Mouse (Mus musculus): Measurements from ENCODE around the gene Pitx2. TPM values are rescaled to one million over a fixed set of nuclear protein-coding genes. Genes with fewer than 3 reads are reported as not detected.
A peak's percentile ranks its signal among the peaks of the same experiment; 100 is the strongest.

Pitx2 gene
- polyA plus RNA-seq, 1 experiment from 2014 or later = 16.1 TPM

DNA sequence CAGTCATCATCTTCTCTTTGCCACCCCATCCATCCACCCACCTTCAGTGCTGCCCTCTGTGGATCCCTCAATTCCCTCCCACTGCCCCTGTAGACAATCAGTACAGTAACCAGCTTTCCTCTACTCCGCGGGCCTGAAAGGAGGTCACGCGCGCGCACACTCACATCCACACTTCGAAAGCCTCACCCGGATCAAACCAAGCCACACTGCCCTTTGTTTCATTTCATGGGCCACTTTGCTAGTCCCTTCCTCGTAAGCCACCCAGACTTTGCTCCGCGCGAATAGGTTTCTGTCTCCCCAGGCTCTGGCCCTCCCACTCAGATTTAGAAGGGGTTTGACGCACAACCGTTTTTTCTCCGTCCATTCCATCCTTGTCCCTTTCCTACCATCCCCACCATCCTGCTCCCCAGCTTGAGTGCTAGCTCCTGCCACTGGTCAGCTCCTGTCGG is 494 bp upstream of the Pitx2 start:
- DNase-seq (ENCODE audit: low spot score) = no peak
- peak overlapping the region; percentile 31 for H3K4me3 ChIP-seq (ENCODE audit: low read depth, low read length)
- H3K4me2 ChIP-seq (ENCODE audit: low read depth) = peak overlapping the region; percentile 57
- H3K36me3 ChIP-seq (ENCODE audit: control insufficient read depth, insufficient read depth, low read length) = no peaks in the 10 kb centered on the region
- peaks cover 93% of the 10 kb centered on the region for H3K27me3 ChIP-seq (ENCODE audit: control insufficient read depth, insufficient read depth, low read length)
- H3K9ac ChIP-seq (ENCODE audit: low read length) = no peak overlapping the region; the same call in 1 of the 2 replicates
- peaks cover 1% of the 10 kb centered on the region for H3K4me1 ChIP-seq (ENCODE audit: control insufficient read depth, insufficient read depth, low read length)
- no peaks in the 10 kb centered on the region for H3K9me3 ChIP-seq (ENCODE audit: control insufficient read depth, low read length)
- no peak for ATAC-seq (ENCODE audit: insufficient read depth, low FRiP score, low TSS enrichment)
- under 1% methylated on average over 16 of the region's 16 CpGs for WGBS
- no peak overlapping the region for H3K27ac ChIP-seq (ENCODE audit: low read depth, low read length)

DNA sequence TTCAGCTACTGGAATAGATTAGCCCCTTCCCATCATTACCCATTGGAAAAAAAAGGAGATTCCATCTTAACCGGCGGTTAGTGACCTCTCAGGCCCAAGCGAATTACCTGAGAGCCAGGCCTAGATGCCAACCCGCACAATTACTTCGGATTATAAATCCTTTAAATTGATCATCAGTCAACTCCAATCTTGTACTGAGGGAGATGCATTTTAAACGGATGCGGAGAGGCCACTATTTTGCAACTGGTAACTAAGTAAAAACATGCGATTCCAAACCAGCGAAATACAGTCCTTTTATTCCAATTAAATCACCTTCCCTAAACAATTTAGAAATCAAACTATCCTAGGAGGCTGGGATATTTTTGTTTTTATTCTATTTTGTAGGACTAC is 818 bp downstream of the Pitx2 start:
- H3K4me2 ChIP-seq (ENCODE audit: low read depth) = peak overlapping the region; percentile 57; the same call in 1 of the 2 replicates
- WGBS = 1% methylated on average over 9 of the region's 9 CpGs
- ATAC-seq (ENCODE audit: insufficient read depth, low FRiP score, low TSS enrichment) = no peak
- H3K27ac ChIP-seq (ENCODE audit: low read depth, low read length) = no peak overlapping the region
- no peaks in the 10 kb centered on the region for H3K9me3 ChIP-seq (ENCODE audit: control insufficient read depth, low read length)
- H3K27me3 ChIP-seq (ENCODE audit: control insufficient read depth, insufficient read depth, low read length) = peaks cover 93% of the 10 kb centered on the region
- peaks cover 5% of the 10 kb centered on the region for H3K4me1 ChIP-seq (ENCODE audit: control insufficient read depth, insufficient read depth, low read length)
- H3K4me3 ChIP-seq (ENCODE audit: low read depth, low read length) = peak overlapping the region; percentile 31; the same call in 1 of the 2 replicates
- DNase-seq (ENCODE audit: low spot score) = no peak
- no peak overlapping the region for H3K9ac ChIP-seq (ENCODE audit: low read length)
- H3K36me3 ChIP-seq (ENCODE audit: control insufficient read depth, insufficient read depth, low read length) = no peaks in the 10 kb centered on the region

DNA sequence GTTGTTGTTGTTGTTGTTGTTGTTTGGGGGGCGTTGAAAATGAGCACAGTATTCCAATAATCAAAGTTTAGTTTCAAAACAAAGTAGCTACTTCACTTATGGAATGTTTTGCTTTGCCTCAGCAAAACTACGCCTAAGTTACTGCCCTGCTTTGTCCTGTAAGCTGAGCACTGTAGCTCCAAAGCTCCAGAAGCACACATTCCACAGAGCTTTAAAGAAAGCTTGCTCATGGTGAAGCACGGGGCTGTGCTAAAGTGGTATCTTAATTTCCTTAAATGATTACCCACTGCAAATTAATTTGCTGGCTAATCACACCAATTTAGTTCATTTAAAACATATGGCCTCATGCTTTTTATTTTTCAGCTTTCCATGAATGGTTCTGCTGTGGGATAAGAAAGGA is 1.5 kb downstream of the Pitx2 start:
- Histone ChIP-seq H3K4me3 (ENCODE audit: low read depth, low read length) (no peak overlapping the region), H3K4me2 (ENCODE audit: low read depth) (no peak overlapping the region), H3K27me3 (ENCODE audit: control insufficient read depth, insufficient read depth, low read length) (peaks cover 94% of the 10 kb centered on the region), H3K27ac (ENCODE audit: low read depth, low read length) (no peak overlapping the region), H3K9me3 (ENCODE audit: control insufficient read depth, low read length) (no peaks in the 10 kb centered on the region), H3K36me3 (ENCODE audit: control insufficient read depth, insufficient read depth, low read length) (no peaks in the 10 kb centered on the region), H3K9ac (ENCODE audit: low read length) (no peak overlapping the region), H3K4me1 (ENCODE audit: control insufficient read depth, insufficient read depth, low read length) (peaks cover 5% of the 10 kb centered on the region)
- WGBS = 0% methylated on average over 3 of the region's 3 CpGs
- DNase-seq (ENCODE audit: low spot score) = peak; percentile 21
- no peak for ATAC-seq (ENCODE audit: insufficient read depth, low FRiP score, low TSS enrichment)

DNA sequence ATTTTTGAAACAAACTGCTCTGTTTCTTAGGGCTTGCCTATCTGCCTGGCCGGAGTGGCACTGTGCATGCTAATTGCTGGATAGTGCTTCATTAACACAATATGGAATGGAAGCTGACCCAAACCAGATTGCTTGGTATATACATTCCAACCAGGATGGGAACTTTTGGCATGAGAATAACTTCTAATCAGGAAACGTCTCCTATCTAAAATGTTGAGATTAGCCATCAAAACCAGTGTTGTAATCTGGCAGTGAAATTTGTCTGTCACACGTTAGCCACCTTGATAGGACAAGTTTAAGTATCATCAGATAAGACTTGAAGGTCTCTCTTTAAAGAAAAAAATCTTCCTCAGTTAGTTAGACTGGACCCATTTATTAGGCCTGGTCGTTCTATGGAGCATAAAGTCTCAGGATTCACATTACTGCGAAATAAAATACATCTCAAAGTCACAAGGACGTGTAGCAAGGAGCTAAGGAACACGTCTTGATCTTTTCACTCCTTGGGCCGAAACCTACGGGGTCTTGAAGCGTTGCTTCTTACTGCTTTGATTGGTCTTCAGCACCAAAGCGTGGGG is 2.1 kb downstream of the Pitx2 start:
- DNase-seq (ENCODE audit: low spot score) (peak; percentile 19), ATAC-seq (ENCODE audit: insufficient read depth, low FRiP score, low TSS enrichment) (no peak)
- WGBS = 2% methylated on average over 11 of the region's 11 CpGs
- H3K4me3 ChIP-seq (ENCODE audit: low read depth, low read length) = no peak overlapping the region
- H3K27me3 ChIP-seq (ENCODE audit: control insufficient read depth, insufficient read depth, low read length) = peaks cover 92% of the 10 kb centered on the region
- H3K27ac ChIP-seq (ENCODE audit: low read depth, low read length) = no peak overlapping the region
- H3K4me2 ChIP-seq (ENCODE audit: low read depth) = no peak overlapping the region
- H3K36me3 ChIP-seq (ENCODE audit: control insufficient read depth, insufficient read depth, low read length) = no peaks in the 10 kb centered on the region
- H3K9ac ChIP-seq (ENCODE audit: low read length) = no peak overlapping the region
- H3K4me1 ChIP-seq (ENCODE audit: control insufficient read depth, insufficient read depth, low read length) = peaks cover 5% of the 10 kb centered on the region
- H3K9me3 ChIP-seq (ENCODE audit: control insufficient read depth, low read length) = no peaks in the 10 kb centered on the region

DNA sequence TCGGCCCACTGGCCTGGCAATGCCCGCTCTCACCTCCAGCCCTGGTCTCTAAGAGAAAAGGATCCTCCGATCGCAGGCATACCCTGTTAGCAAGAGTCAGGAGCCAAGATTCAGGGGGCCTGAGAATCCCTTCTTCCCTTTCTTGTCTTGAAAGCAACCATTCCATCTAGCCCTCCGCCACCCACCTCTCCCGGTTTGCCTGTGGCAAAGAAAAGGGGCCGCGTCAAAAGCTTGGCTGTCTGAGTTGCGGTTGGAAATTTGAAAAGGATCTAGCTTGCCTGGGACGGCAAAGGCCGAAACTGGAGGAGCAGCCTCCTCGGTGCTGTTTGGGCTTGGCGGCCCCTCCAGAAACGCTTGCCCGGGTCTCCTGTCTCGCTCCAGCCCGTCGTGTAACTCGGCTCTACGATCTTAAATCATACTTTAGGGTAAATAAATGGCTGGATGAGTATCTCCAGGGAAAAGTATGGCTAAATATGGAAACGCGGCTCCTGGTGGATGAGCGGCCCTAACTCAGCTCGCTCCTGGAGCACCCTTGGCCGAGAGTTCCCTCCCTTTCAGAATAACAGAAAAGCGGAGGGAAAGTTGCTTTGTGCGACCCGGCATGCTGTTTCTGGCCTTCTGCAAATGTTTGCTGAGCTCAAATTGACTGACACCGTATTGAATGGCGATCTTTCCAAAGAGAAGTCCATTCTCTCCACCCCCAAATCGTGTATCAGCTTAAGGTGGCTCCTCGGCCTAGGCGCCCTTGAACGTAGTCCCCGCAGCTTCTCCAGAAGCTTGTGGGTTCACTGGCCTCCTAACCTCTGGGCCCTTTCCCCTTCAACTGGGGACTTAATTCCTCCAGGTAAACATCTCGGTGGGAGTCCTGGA is 3.4 kb downstream of the Pitx2 start:
- no peaks in the 10 kb centered on the region for H3K9me3 ChIP-seq (ENCODE audit: control insufficient read depth, low read length)
- H3K4me2 ChIP-seq (ENCODE audit: low read depth) = peak overlapping the region; percentile 12; the same call in 1 of the 2 replicates
- H3K36me3 ChIP-seq (ENCODE audit: control insufficient read depth, insufficient read depth, low read length) = no peaks in the 10 kb centered on the region
- peak; percentile 52 for DNase-seq (ENCODE audit: low spot score)
- peak overlapping the region; percentile 14; the same call in 1 of the 2 replicates for H3K9ac ChIP-seq (ENCODE audit: low read length)
- peaks cover 93% of the 10 kb centered on the region for H3K27me3 ChIP-seq (ENCODE audit: control insufficient read depth, insufficient read depth, low read length)
- H3K4me3 ChIP-seq (ENCODE audit: low read depth, low read length) = peak overlapping the region; percentile 22
- ATAC-seq (ENCODE audit: insufficient read depth, low FRiP score, low TSS enrichment) = no peak
- WGBS = under 1% methylated on average over 36 of the region's 36 CpGs
- no peak overlapping the region for H3K27ac ChIP-seq (ENCODE audit: low read depth, low read length)
- peaks cover 5% of the 10 kb centered on the region for H3K4me1 ChIP-seq (ENCODE audit: control insufficient read depth, insufficient read depth, low read length)

- DNase-seq (ENCODE audit: low spot score) = peak; percentile 62
Measured at GRCm38 (mm10) chr3:129203761-129204440, 4.2 kb downstream of the Pitx2 start.

DNA sequence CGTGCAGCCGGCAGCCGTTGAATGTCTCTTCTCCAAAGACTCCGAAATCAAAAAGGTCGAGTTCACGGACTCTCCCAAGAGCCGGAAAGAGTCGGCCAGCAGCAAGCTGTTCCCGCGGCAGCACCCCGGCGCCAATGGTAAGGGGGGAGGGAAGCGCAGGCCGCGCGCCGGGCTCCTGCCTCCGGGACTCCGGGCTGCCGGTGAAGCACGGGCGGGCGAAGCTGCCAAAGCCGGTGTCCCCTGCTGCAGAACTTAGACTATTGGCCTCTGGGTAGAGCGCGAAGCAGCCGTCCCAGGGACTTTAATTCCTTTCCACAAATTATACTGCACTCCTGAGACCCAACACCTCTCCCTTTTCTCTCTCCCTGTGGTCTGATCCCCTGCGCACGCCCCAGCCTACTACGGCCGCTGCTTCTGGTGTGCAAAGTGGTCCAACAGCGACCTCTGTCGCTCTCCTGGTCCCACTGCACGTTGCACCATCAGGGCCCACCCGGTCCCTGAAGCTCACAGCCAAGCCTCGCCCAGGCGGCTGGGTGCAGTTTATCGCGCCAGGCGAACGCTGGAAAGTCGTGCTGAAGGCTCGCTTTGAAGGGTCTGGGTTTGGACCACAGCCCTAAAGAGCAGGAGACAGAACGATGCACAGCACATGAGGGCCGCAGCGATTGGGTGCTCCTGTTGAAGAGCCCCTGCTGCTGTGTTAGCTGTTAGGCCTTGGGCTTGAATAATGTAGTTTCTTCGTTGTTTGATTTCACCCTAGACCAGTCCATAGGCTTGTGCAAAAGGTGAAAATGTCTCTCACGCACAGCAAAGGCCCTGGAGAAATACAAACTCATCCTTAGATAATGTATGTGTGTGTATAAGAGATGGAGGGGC is 5.0 kb downstream of the Pitx2 start:
- ATAC-seq (ENCODE audit: insufficient read depth, low FRiP score, low TSS enrichment) (peak; percentile 92), DNase-seq (ENCODE audit: low spot score) (peak; percentile 94)
- Histone ChIP-seq H3K4me3 (ENCODE audit: low read depth, low read length) (peak overlapping the region; percentile 39), H3K4me1 (ENCODE audit: control insufficient read depth, insufficient read depth, low read length) (peaks cover 5% of the 10 kb centered on the region; the same call in 1 of the 2 replicates), H3K27ac (ENCODE audit: low read depth, low read length) (no peak overlapping the region), H3K4me2 (ENCODE audit: low read depth) (peak overlapping the region; percentile 75), H3K36me3 (ENCODE audit: control insufficient read depth, insufficient read depth, low read length) (no peaks in the 10 kb centered on the region), H3K9ac (ENCODE audit: low read length) (no peak overlapping the region), H3K27me3 (ENCODE audit: control insufficient read depth, insufficient read depth, low read length) (peaks cover 94% of the 10 kb centered on the region), H3K9me3 (ENCODE audit: control insufficient read depth, low read length) (no peaks in the 10 kb centered on the region)
- WGBS = under 1% methylated on average over 46 of the region's 48 CpGs

More at GRCm38 (mm10) chr3:129203761-129204440, 4.2 kb downstream of the Pitx2 start:
- Histone ChIP-seq H3K27me3 (ENCODE audit: control insufficient read depth, insufficient read depth, low read length) (peaks cover 94% of the 10 kb centered on the region), H3K36me3 (ENCODE audit: control insufficient read depth, insufficient read depth, low read length) (no peaks in the 10 kb centered on the region), H3K4me3 (ENCODE audit: low read depth, low read length) (peak overlapping the region; percentile 39), H3K27ac (ENCODE audit: low read depth, low read length) (no peak overlapping the region), H3K4me2 (ENCODE audit: low read depth) (peak overlapping the region; percentile 75), H3K9ac (ENCODE audit: low read length) (no peak overlapping the region), H3K4me1 (ENCODE audit: control insufficient read depth, insufficient read depth, low read length) (peaks cover 5% of the 10 kb centered on the region), H3K9me3 (ENCODE audit: control insufficient read depth, low read length) (no peaks in the 10 kb centered on the region)
- peak; percentile 7 for ATAC-seq (ENCODE audit: insufficient read depth, low FRiP score, low TSS enrichment)
- WGBS = under 1% methylated on average over 28 of the region's 35 CpGs
